Mouse (Mus musculus): ENCODE results near the gene Crbn.

- TF ChIP-seq CTCF (IDR thresholded peaks at IDR 0.05; ENCODE audit: extremely low read depth, insufficient read depth, insufficient read length, insufficient replicate concordance) (no peak), POLR2A (IDR thresholded peaks at IDR 0.05; ENCODE audit: low read depth, low read length) (no peak)
Observed at GRCm38 (mm10) chr6:106835316-106835715, 35.4 kb upstream of the Crbn start.
